ENCODE assay signal across 11 mouse cellular contexts in the genomic region with DNA sequence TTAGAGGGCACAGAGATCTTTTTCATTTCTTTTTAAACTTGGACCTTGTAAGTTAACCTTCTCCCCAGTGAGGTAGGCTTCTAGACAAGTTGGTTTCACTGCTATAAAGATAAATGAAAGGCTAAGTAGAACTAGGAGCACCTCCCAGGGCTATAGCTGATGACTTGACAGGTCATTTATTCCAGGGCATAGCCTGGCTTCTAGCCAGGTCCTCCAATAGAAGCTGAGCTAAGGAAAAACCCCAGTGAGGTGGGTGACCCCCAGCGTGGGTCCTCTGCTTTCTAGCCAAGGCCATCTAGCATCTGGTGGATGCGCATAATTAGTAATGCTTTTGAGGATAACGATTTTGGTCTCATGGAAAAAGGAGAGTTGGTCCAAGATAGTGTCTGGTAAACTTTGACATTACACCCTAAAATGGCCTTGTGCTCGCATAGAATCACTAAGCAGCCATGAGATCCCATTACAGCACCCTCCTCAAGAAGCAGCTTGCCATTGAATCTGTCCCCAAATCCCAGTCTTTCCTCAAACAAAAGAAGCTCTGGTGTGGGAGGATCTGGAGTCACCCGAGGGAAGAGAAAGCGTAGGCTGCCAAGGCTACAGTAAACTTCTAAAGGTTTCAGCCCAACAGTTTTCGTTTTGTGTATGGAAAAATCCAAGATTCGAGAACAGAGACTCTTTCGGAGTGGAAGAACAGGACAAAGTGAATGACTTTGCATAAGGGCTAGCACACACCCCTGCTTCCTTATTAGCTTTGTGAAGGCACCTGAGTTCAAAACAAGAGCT. TPM values are rescaled to one million over a fixed set of nuclear protein-coding genes. Genes with fewer than 3 reads are reported as not detected.
DNase-seq lines count a peak whose midpoint lies in the region; ATAC-seq and TF ChIP-seq lines count a peak whose summit lies in the region.
"Had no signal": no experiment of that assay in that cellular context is flagged by ENCODE, and none has a peak within 500 bp of the region (broad histone marks: within the 10 kb centered on the region; RNA-seq: fewer than 3 reads in every experiment).

No protein-coding gene starts in this region.

- H3K36me3 ChIP-seq in hindbrain, embryonic 16.5 days (ENCODE audit: control insufficient read depth, insufficient read depth, low read length): no peaks in the 10 kb centered on the region
- no peaks in the 10 kb centered on the region for H3K36me3 ChIP-seq in hindbrain, embryonic 12.5 days
- H3K36me3 ChIP-seq in midbrain, postnatal 0 days (ENCODE audit: insufficient read depth, low read length): no peaks in the 10 kb centered on the region
- H3K36me3 ChIP-seq in midbrain, embryonic 13.5 days: no peaks in the 10 kb centered on the region
- no peaks in the 10 kb centered on the region for H3K36me3 ChIP-seq in kidney, embryonic 16.5 days (ENCODE audit: insufficient read depth, low read length)
- H3K36me3 ChIP-seq: embryonic facial prominence, embryonic 12.5 days; neural tube, embryonic 12.5 days had no signal

- no peak for TF ChIP-seq CTCF in midbrain, postnatal 0 days (IDR thresholded peaks at IDR 0.05)

- peak; percentile 57 for ATAC-seq in hindbrain, embryonic 16.5 days
- ATAC-seq in hindbrain, embryonic 12.5 days (ENCODE audit: low FRiP score): no peak
- no peak for ATAC-seq in midbrain, postnatal 0 days (ENCODE audit: low FRiP score)
- ATAC-seq in midbrain, embryonic 13.5 days: no peak
- no peak for ATAC-seq in kidney, embryonic 16.5 days (ENCODE audit: low FRiP score, low TSS enrichment)

- no peaks in the 10 kb centered on the region for H3K9me3 ChIP-seq in hindbrain, embryonic 16.5 days (ENCODE audit: control insufficient read depth, low read length)
- H3K9me3 ChIP-seq in hindbrain, embryonic 12.5 days (replicated peaks): no peaks in the 10 kb centered on the region
- H3K9me3 ChIP-seq in midbrain, postnatal 0 days (ENCODE audit: low read length): no peaks in the 10 kb centered on the region
- H3K9me3 ChIP-seq in midbrain, embryonic 13.5 days: no peaks in the 10 kb centered on the region
- H3K9me3 ChIP-seq in kidney, embryonic 16.5 days (ENCODE audit: low read length): no peaks in the 10 kb centered on the region
- H3K9me3 ChIP-seq: embryonic facial prominence, embryonic 12.5 days; neural tube, embryonic 12.5 days had no signal

- H3K4me1 ChIP-seq in hindbrain, embryonic 16.5 days (ENCODE audit: control insufficient read depth, insufficient read depth, low read depth, low read length): peaks cover 4% of the 10 kb centered on the region
- peaks cover 10% of the 10 kb centered on the region for H3K4me1 ChIP-seq in hindbrain, embryonic 12.5 days
- no peaks in the 10 kb centered on the region for H3K4me1 ChIP-seq in midbrain, postnatal 0 days (ENCODE audit: insufficient read depth, low read length)
- H3K4me1 ChIP-seq in midbrain, embryonic 13.5 days (replicated peaks): peaks cover 6% of the 10 kb centered on the region; the same call in 1 of the 2 replicates
- peaks cover 43% of the 10 kb centered on the region for H3K4me1 ChIP-seq in kidney, embryonic 16.5 days (ENCODE audit: insufficient read depth, low read length)
- H3K4me1 ChIP-seq: embryonic facial prominence, embryonic 12.5 days had no signal

- DNase-seq in midbrain, postnatal 0 days (ENCODE audit: low spot score): peak; percentile 52
- no peak for DNase-seq in urinary bladder, postnatal 4 days (ENCODE audit: low spot score in 2 of 2)
- no peak for DNase-seq in adrenal gland, postnatal 4 days (ENCODE audit: low spot score in 2 of 2)
- DNase-seq: cerebellum, adult 11 months; right cerebral cortex, postnatal 14 days had no signal

- no peak overlapping the region for H3K4me3 ChIP-seq in hindbrain, embryonic 16.5 days (ENCODE audit: low read length)
- no peak overlapping the region for H3K4me3 ChIP-seq in hindbrain, embryonic 12.5 days
- no peak overlapping the region for H3K4me3 ChIP-seq in midbrain, postnatal 0 days (ENCODE audit: low read depth, low read length)
- no peak overlapping the region for H3K4me3 ChIP-seq in midbrain, embryonic 13.5 days (replicated peaks)
- H3K4me3 ChIP-seq in kidney, embryonic 16.5 days (ENCODE audit: low read length): no peak overlapping the region
- H3K4me3 ChIP-seq: embryonic facial prominence, embryonic 12.5 days; neural tube, embryonic 12.5 days had no signal

- H3K4me2 ChIP-seq in hindbrain, embryonic 16.5 days (ENCODE audit: low read length): no peak overlapping the region
- no peak overlapping the region for H3K4me2 ChIP-seq in hindbrain, embryonic 12.5 days (replicated peaks)
- H3K4me2 ChIP-seq in midbrain, postnatal 0 days (ENCODE audit: low read depth, low read length, poor library complexity, severe bottlenecking): no peak overlapping the region
- H3K4me2 ChIP-seq in midbrain, embryonic 13.5 days (replicated peaks): no peak overlapping the region
- H3K4me2 ChIP-seq in kidney, embryonic 16.5 days (replicated peaks; ENCODE audit: low read depth, low read length): no peak overlapping the region
- H3K4me2 ChIP-seq: embryonic facial prominence, embryonic 12.5 days; neural tube, embryonic 12.5 days had no signal

- H3K27ac ChIP-seq in hindbrain, embryonic 16.5 days (ENCODE audit: low read depth, low read length): no peak overlapping the region
- no peak overlapping the region for H3K27ac ChIP-seq in hindbrain, embryonic 12.5 days
- H3K27ac ChIP-seq in midbrain, postnatal 0 days (ENCODE audit: low read depth, low read length): no peak overlapping the region
- no peak overlapping the region for H3K27ac ChIP-seq in midbrain, embryonic 13.5 days
- peak overlapping the region; percentile 75; the same call in 1 of the 2 replicates for H3K27ac ChIP-seq in kidney, embryonic 16.5 days (ENCODE audit: low read length)
- H3K27ac ChIP-seq: embryonic facial prominence, embryonic 12.5 days; neural tube, embryonic 12.5 days had no signal

- H3K27me3 ChIP-seq in hindbrain, embryonic 16.5 days (replicated peaks; ENCODE audit: control insufficient read depth, insufficient read depth, low read length): no peaks in the 10 kb centered on the region
- no peaks in the 10 kb centered on the region for H3K27me3 ChIP-seq in hindbrain, embryonic 12.5 days
- no peaks in the 10 kb centered on the region for H3K27me3 ChIP-seq in midbrain, postnatal 0 days (ENCODE audit: insufficient read depth, low read length)
- no peaks in the 10 kb centered on the region for H3K27me3 ChIP-seq in midbrain, embryonic 13.5 days
- H3K27me3 ChIP-seq in kidney, embryonic 16.5 days (ENCODE audit: insufficient read depth, low read length): no peaks in the 10 kb centered on the region
- H3K27me3 ChIP-seq: embryonic facial prominence, embryonic 12.5 days; neural tube, embryonic 12.5 days had no signal

- no peak overlapping the region for H3K9ac ChIP-seq in hindbrain, embryonic 16.5 days (ENCODE audit: low read depth, low read length)
- H3K9ac ChIP-seq in hindbrain, embryonic 12.5 days: no peak overlapping the region
- no peak overlapping the region for H3K9ac ChIP-seq in midbrain, postnatal 0 days (replicated peaks; ENCODE audit: low read length, poor library complexity, severe bottlenecking)
- H3K9ac ChIP-seq in midbrain, embryonic 13.5 days (replicated peaks): no peak overlapping the region
- no peak overlapping the region for H3K9ac ChIP-seq in kidney, embryonic 16.5 days (replicated peaks; ENCODE audit: low read length)
- H3K9ac ChIP-seq: embryonic facial prominence, embryonic 12.5 days; neural tube, embryonic 12.5 days had no signal

- WGBS in hindbrain, embryonic 16.5 days: 63% methylated on average over 9 of the region's 9 CpGs
- 72% methylated on average over 9 of the region's 9 CpGs for WGBS in hindbrain, embryonic 12.5 days
- 78% methylated on average over 9 of the region's 9 CpGs for WGBS in midbrain, postnatal 0 days
- WGBS in midbrain, embryonic 13.5 days: 81% methylated on average over 9 of the region's 9 CpGs
- 69% methylated on average over 9 of the region's 9 CpGs for WGBS in kidney, embryonic 16.5 days

RNA-seq across cellular contexts. Expression of gene Lclat1, which starts 41.2 kb away (rescaled TPM):
- polyA plus RNA-seq in hindbrain, embryonic 16.5 days (2015; fragmentation: Nextera tagmentation; extraction: Ambion mirVana): 13.8 and 18.8 TPM in 2 replicates
- 10.1 and 14.4 TPM in 2 replicates for polyA plus RNA-seq in hindbrain, embryonic 12.5 days (2016; fragmentation: Nextera tagmentation; extraction: Ambion mirVana)
- 25.6 and 38.2 TPM in 2 replicates for total RNA-seq in midbrain, postnatal 0 days (2014; rRNA removed)
- polyA plus RNA-seq in midbrain, postnatal 0 days (2015; fragmentation: Nextera tagmentation; extraction: Ambion mirVana): 11.5 and 12.4 TPM in 2 replicates
- 7.1 and 7.9 TPM in 2 replicates for polyA plus RNA-seq in midbrain, embryonic 13.5 days (2015; fragmentation: Nextera tagmentation; extraction: Ambion mirVana)
- polyA plus RNA-seq in kidney, embryonic 16.5 days (2015; fragmentation: Nextera tagmentation; extraction: Ambion mirVana): 16.9 and 20.0 TPM in 2 replicates
- 10 to 100 TPM; 37.7 to 41.4 TPM for total RNA-seq in adrenal gland, postnatal 4 days (2021)
